Mouse (Mus musculus) limb, embryonic 13.5 days (tissue): Measurements from ENCODE around the gene Uso1. TPM values are rescaled to one million over a fixed set of nuclear protein-coding genes. Genes with fewer than 3 reads are reported as not detected.
A peak's percentile ranks its signal among the peaks of the same experiment; 100 is the strongest.

Experiments
- ATAC-seq: fragments of 200-750 bp; cut with Nextera tagmentation; 2 replicates; pipeline ENCODE4 v1.8.0; 2017; ENCODE audit warnings: low read depth, moderate number of reproducible peaks, moderate TSS enrichment; ENCODE audit not compliant: low FRiP score
- H3K27ac ChIP-seq: fragments of 300-500 bp; sonication (generic); 2 replicates; pipeline ENCODE4 v1.5.1; 2015; ENCODE audit warnings: inconsistent platforms, mild to moderate bottlenecking, moderate library complexity
- H3K27me3 ChIP-seq: fragments of 300-500 bp; sonication (generic); 2 replicates; pipeline ENCODE4 v1.6.1; 2015; ENCODE audit warnings: mild to moderate bottlenecking, inconsistent platforms
- H3K36me3 ChIP-seq: fragments of 300-500 bp; sonication (generic); 2 replicates; pipeline ENCODE4 v1.6.1; 2015; ENCODE audit warnings: inconsistent platforms, mild to moderate bottlenecking, moderate library complexity
- H3K4me1 ChIP-seq: fragments of 300-500 bp; sonication (generic); 2 replicates; pipeline ENCODE4 v1.6.1; 2015; ENCODE audit warnings: inconsistent platforms
- H3K4me2 ChIP-seq: fragments of 300-500 bp; sonication (generic); replicated peaks from 2 replicates; pipeline ENCODE4 v1.6.1; 2015; ENCODE audit warnings: inconsistent platforms, mild to moderate bottlenecking, moderate library complexity
- H3K4me3 ChIP-seq: fragments of 300-500 bp; sonication (generic); 2 replicates; pipeline ENCODE4 v1.5.1; 2015; ENCODE audit warnings: moderate library complexity, mild to moderate bottlenecking, inconsistent platforms
- H3K9ac ChIP-seq: fragments of 300-500 bp; sonication (generic); 2 replicates; pipeline ENCODE4 v1.6.1; 2015; ENCODE audit warnings: mild to moderate bottlenecking, inconsistent platforms
- H3K9me3 ChIP-seq: fragments of 300-500 bp; sonication (generic); 2 replicates; pipeline ENCODE4 v1.6.1; 2016; ENCODE audit warnings: inconsistent platforms
- WGBS: fragments of 180-500 bp; shearing (Covaris S2); methylation state at CpG from one replicate; pipeline ENCODE4 v1.1.7; 2015; 5-methylcytosine and 5-hydroxymethylcytosine counted together
- polyA plus RNA-seq: library from polyadenylated mRNA; unstranded; fragments of >200 nt; fragmentation: Nextera tagmentation; extraction: Ambion mirVana; gene quantifications from 2 replicates; pipeline ENCODE4 v1.2.1, GENCODE M21; 2015

Uso1 gene
- polyA plus RNA-seq, 1 experiment from 2014 or later = 53.2 TPM

DNA sequence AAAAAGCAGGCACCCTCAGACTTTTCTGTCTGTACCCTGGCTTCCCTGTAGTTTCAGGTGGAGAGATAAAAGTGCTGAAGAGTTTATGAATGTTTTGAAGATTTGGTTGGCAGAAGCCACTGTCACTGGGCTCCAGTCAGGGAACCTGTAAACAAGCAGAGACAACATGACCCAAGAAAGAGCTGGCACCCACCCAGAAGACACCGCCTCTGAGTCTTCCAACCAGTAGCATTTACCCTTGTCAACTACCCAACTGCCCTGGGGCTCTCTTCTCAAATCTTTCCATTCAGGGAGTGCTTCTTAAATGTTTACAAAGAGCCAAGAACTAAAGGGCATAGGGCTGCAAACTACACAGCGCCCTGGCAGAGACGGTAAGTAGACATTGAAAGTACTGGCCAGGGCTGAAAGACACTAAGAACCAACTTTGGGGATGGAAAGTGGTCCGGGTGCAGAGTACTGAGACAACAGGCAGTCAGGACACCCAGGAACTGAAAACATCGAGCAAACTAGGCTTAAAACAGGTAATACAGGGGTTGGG, 26.9 kb upstream of the Uso1 start:
- Histone ChIP-seq H3K9me3 (no peaks in the 10 kb centered on the region), H3K4me3 (no peak overlapping the region), H3K27ac (no peak overlapping the region), H3K27me3 (peaks cover 3% of the 10 kb centered on the region; the same call in 1 of the 2 replicates), H3K36me3 (no peaks in the 10 kb centered on the region), H3K4me1 (peaks cover 18% of the 10 kb centered on the region), H3K9ac (no peak overlapping the region), H3K4me2 (no peak overlapping the region)
- no peak for ATAC-seq
- WGBS = 92% methylated on average over 5 of the region's 5 CpGs

DNA sequence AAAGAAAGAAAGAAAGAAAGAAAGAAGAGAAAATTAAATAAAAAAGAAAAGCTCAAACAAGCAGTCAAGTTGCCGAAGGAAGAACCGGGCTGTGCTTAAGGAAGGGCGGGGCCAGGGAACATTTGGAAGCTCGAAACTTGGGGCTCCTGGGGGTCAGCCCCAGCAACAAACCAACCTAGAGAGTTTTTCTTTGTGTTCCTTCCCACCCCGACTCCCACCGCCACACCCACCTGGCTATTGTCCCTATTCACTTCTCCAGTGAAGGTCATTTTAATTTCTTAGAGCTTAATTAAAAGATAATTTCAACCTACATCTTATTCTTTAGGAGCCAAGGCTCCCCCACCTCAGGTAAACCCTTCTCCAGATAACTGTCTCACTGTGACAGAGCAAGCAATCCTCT, 25.6 kb upstream of the Uso1 start:
- 13% methylated on average over 6 of the region's 6 CpGs for WGBS
- Histone ChIP-seq H3K27me3 (peaks cover 3% of the 10 kb centered on the region; the same call in 1 of the 2 replicates), H3K4me1 (peaks cover 10% of the 10 kb centered on the region), H3K4me2 (peak overlapping the region; percentile 51), H3K36me3 (no peaks in the 10 kb centered on the region), H3K9ac (no peak overlapping the region), H3K9me3 (no peaks in the 10 kb centered on the region), H3K27ac (no peak overlapping the region), H3K4me3 (peak overlapping the region; percentile 19)
- no peak for ATAC-seq

DNA sequence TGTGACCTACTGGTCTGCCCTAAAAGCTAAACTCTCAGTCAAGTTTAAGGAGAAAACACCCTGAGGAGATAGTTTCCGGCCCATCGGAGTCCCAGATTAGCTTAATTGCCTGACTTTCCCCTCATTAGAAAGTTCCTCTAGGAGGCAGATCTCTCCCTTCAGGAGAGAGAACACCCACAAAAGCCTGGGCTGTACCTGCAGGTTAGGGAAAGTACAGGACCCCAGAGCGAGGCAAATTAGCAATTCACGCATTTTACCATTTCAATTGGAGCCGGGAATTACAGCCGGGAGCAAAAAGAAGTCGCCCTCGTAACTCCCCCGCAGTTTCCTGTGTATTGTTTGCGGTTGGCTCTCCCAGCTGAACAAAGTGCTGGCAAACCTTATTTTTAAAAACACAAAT, 25.2 kb upstream of the Uso1 start:
- H3K9me3 ChIP-seq = no peaks in the 10 kb centered on the region
- WGBS = 3% methylated on average over 10 of the region's 10 CpGs
- H3K36me3 ChIP-seq = no peaks in the 10 kb centered on the region
- ATAC-seq = no peak
- H3K9ac ChIP-seq = 0 out of 2 replicates have a peak overlapping the region, but pooled peaks have one; percentile 0
- H3K4me2 ChIP-seq = peak overlapping the region; percentile 51
- peak overlapping the region; percentile 19 for H3K4me3 ChIP-seq
- H3K27ac ChIP-seq = no peak overlapping the region
- H3K4me1 ChIP-seq = peaks cover 10% of the 10 kb centered on the region
- peaks cover 3% of the 10 kb centered on the region; the same call in 1 of the 2 replicates for H3K27me3 ChIP-seq

GRCm38 (mm10) chr5:92113484-92113883, 24.3 kb upstream of the Uso1 start:
- Histone ChIP-seq H3K4me2 (no peak overlapping the region), H3K9me3 (no peaks in the 10 kb centered on the region), H3K9ac (no peak overlapping the region), H3K36me3 (no peaks in the 10 kb centered on the region), H3K27ac (no peak overlapping the region), H3K4me3 (no peak overlapping the region), H3K27me3 (peaks cover 3% of the 10 kb centered on the region; the same call in 1 of the 2 replicates), H3K4me1 (peaks cover 10% of the 10 kb centered on the region)
- ATAC-seq = no peak
- 84% methylated on average over 7 of the region's 7 CpGs for WGBS

DNA sequence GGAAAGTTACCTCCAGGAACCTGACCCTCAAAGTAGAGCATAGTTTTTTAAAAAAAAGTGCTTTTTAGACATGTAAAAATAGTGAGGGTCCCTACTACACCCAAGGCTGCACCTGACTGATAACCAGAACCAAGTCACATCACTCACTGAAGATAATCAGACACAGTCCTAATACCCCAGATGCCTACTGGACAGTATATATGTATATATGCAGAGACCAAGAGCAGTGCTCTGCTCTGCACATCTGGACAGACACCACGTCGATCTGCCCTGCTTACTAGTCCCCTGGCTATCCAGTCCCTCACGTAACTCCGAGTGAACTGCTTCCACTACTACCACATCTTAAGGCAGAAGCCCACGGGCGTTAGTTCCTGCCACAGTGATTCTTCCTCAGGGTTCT, 23.5 kb upstream of the Uso1 start:
- Histone ChIP-seq H3K4me1 (peaks cover 10% of the 10 kb centered on the region), H3K4me2 (no peak overlapping the region), H3K4me3 (no peak overlapping the region), H3K27me3 (peaks cover 3% of the 10 kb centered on the region; the same call in 1 of the 2 replicates), H3K36me3 (no peaks in the 10 kb centered on the region), H3K9me3 (no peaks in the 10 kb centered on the region), H3K27ac (no peak overlapping the region), H3K9ac (no peak overlapping the region)
- no peak for ATAC-seq
- whole genome bisulfite sequencing = 86% methylated on average over 6 of the region's 6 CpGs

DNA sequence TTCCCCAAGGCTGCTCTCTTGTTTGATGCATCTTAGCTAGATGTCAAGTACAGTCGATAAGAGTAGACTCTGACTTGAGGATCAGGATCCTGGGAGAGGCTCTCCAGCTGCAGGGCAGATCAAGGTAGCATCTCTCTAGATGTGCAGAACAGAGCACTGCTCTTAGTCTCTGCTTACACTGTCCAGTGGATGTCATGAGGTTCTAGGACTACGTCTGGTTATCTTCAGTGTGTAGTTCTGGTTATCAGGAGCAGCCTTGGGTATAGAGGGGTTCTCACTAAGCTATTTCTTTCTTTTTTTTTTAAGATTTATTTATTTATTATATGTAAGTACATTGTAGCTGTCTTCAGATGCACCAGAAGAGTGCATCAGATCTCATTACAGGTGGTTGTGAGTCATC, 22.8 kb upstream of the Uso1 start:
- no peak for ATAC-seq
- Histone ChIP-seq H3K36me3 (no peaks in the 10 kb centered on the region), H3K27me3 (peaks cover 3% of the 10 kb centered on the region; the same call in 1 of the 2 replicates), H3K9me3 (no peaks in the 10 kb centered on the region), H3K27ac (no peak overlapping the region), H3K4me3 (no peak overlapping the region), H3K4me2 (no peak overlapping the region), H3K9ac (no peak overlapping the region), H3K4me1 (peaks cover 10% of the 10 kb centered on the region)
- 86% methylated on average over 2 of the region's 2 CpGs for WGBS

GRCm38 (mm10) chr5:92117823-92118403, 19.8 kb upstream of the Uso1 start:
- Histone ChIP-seq H3K9me3 (no peaks in the 10 kb centered on the region), H3K9ac (no peak overlapping the region), H3K27ac (no peak overlapping the region), H3K4me2 (no peak overlapping the region), H3K36me3 (peaks cover 3% of the 10 kb centered on the region; the same call in 1 of the 2 replicates), H3K4me1 (peaks cover 1% of the 10 kb centered on the region), H3K27me3 (peaks cover under 1% of the 10 kb centered on the region; the same call in 1 of the 2 replicates), H3K4me3 (no peak overlapping the region)
- ATAC-seq = peak; percentile 80
- WGBS = 50% methylated on average over 12 of the region's 12 CpGs

DNA sequence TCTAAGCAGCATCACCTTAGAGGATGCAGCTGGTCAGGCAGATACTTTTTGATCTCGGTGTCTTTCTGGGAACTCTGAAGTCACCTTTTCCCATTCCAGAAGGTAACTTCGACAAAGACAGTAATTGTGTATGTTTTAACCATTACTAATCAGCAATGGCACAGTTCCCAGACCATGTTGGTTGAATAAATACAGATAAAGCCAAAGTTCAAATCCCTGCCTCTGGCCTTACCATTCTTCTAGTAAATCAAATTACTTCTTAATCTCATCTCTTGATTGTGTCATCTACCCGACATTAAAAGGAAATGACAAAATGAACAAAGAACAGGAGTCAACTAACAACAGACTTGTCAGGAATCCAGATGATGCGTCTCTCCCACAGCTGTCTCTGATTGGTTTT, 16.1 kb upstream of the Uso1 start:
- no peak overlapping the region for H3K4me2 ChIP-seq
- 89% methylated on average over 4 of the region's 4 CpGs for WGBS
- H3K9ac ChIP-seq = no peak overlapping the region
- H3K4me3 ChIP-seq = no peak overlapping the region
- H3K36me3 ChIP-seq = peaks cover 21% of the 10 kb centered on the region
- H3K9me3 ChIP-seq = no peaks in the 10 kb centered on the region
- H3K27me3 ChIP-seq = no peaks in the 10 kb centered on the region
- H3K27ac ChIP-seq = no peak overlapping the region
- H3K4me1 ChIP-seq = no peaks in the 10 kb centered on the region
- no peak for ATAC-seq

DNA sequence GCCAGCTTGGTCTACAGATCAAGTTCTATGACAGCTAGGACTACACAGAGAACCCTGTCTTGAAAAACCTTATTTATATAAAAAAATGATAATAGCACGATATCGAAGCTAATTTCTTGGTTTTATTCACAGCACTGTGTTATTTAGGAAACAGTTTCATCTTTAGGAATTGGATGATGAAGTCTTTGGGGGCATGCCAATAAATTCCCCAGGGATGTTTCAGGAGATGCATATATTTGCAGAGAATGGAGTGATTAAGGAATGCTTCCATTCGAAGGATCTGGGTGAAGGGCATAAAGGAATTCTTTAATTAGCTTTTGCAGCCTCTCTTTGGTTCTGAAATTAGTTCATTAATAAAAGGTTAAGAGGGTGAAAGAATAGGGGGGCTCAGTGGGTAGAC, 12.3 kb upstream of the Uso1 start:
- Histone ChIP-seq H3K9me3 (no peaks in the 10 kb centered on the region), H3K27ac (no peak overlapping the region), H3K9ac (no peak overlapping the region), H3K36me3 (peaks cover 24% of the 10 kb centered on the region), H3K27me3 (no peaks in the 10 kb centered on the region), H3K4me2 (no peak overlapping the region), H3K4me1 (peaks cover 11% of the 10 kb centered on the region), H3K4me3 (no peak overlapping the region)
- no peak for ATAC-seq
- 97% methylated on average over 3 of the region's 3 CpGs for WGBS

- no peaks in the 10 kb centered on the region for H3K9me3 ChIP-seq
- peaks cover 31% of the 10 kb centered on the region for H3K36me3 ChIP-seq
- 0 out of 2 replicates have a peak overlapping the region, but pooled peaks have one; percentile 1 for H3K4me2 ChIP-seq
- no peaks in the 10 kb centered on the region for H3K27me3 ChIP-seq
- peaks cover 11% of the 10 kb centered on the region for H3K4me1 ChIP-seq
- H3K27ac ChIP-seq = peak overlapping the region; percentile 22; the same call in 1 of the 2 replicates
- H3K9ac ChIP-seq = peak overlapping the region; percentile 20; the same call in 1 of the 2 replicates
- no peak overlapping the region for H3K4me3 ChIP-seq
- WGBS = 68% methylated on average over 9 of the region's 9 CpGs
- ATAC-seq = peak; percentile 61; the same call in 1 of the 2 replicates
Observed at GRCm38 (mm10) chr5:92127141-92127625, 10.6 kb upstream of the Uso1 start.

DNA sequence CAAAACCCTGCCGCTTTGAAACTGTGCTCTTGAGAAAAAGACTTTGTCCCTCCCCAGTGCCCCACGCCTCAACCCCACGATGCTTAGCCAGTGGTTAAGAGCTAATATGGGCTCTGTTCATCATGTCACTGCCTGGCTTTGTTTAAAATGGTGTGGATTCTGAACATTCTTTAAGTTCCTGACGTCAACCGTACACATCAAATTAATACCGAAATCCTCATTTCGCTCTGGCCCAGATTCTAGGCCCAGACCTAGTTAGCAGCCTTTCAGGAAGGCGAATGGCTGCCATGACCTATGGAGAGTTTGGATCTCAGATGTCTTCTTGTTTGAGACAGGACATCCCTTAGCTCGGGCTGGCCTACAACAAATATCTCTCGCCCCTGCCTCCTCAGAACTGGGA, 10.0 kb upstream of the Uso1 start:
- no peak for ATAC-seq
- no peak overlapping the region for H3K27ac ChIP-seq
- no peaks in the 10 kb centered on the region for H3K27me3 ChIP-seq
- H3K9ac ChIP-seq = peak overlapping the region; percentile 20; the same call in 1 of the 2 replicates
- WGBS = 90% methylated on average over 10 of the region's 10 CpGs
- no peak overlapping the region for H3K4me3 ChIP-seq
- H3K4me2 ChIP-seq = 0 out of 2 replicates have a peak overlapping the region, but pooled peaks have one; percentile 1
- H3K9me3 ChIP-seq = no peaks in the 10 kb centered on the region
- H3K36me3 ChIP-seq = peaks cover 29% of the 10 kb centered on the region
- peaks cover 11% of the 10 kb centered on the region for H3K4me1 ChIP-seq

GRCm38 (mm10) chr5:92128570-92128969, 9.2 kb upstream of the Uso1 start:
- H3K4me1 ChIP-seq = peaks cover 11% of the 10 kb centered on the region
- WGBS = 19% methylated on average over 8 of the region's 8 CpGs
- no peak; the same call in 1 of the 2 replicates for ATAC-seq
- no peak overlapping the region for H3K9ac ChIP-seq
- no peak overlapping the region for H3K27ac ChIP-seq
- no peak overlapping the region for H3K4me3 ChIP-seq
- H3K36me3 ChIP-seq = peaks cover 25% of the 10 kb centered on the region
- H3K9me3 ChIP-seq = no peaks in the 10 kb centered on the region
- H3K27me3 ChIP-seq = no peaks in the 10 kb centered on the region
- H3K4me2 ChIP-seq = peak overlapping the region; percentile 14; the same call in 1 of the 2 replicates
